Mouse (Mus musculus) hindbrain, embryonic 15.5 days (tissue): ENCODE measurements around the gene Mypn. TPM values are rescaled to one million over a fixed set of nuclear protein-coding genes. Genes with fewer than 3 reads are reported as not detected.

Source experiments
- ATAC-seq: fragments of 200-750 bp; cut with Nextera tagmentation; 2 replicates; pipeline ENCODE4 v1.8.0; 2017; ENCODE audit warnings: low read depth, moderate number of reproducible peaks, moderate TSS enrichment; ENCODE audit not compliant: low FRiP score
- H3K27ac ChIP-seq: fragments of 300-500 bp; sonication (generic); replicated peaks from 2 replicates; pipeline ENCODE4 v1.5.1; 2015; ENCODE audit warnings: mild to moderate bottlenecking, inconsistent platforms
- H3K27me3 ChIP-seq: fragments of 300-500 bp; sonication (generic); 2 replicates; pipeline ENCODE4 v1.6.1; 2015; ENCODE audit warnings: control low read depth, inconsistent platforms
- H3K36me3 ChIP-seq: fragments of 300-500 bp; sonication (generic); 2 replicates; pipeline ENCODE4 v1.6.1; 2015; ENCODE audit warnings: control low read depth, inconsistent platforms
- H3K4me1 ChIP-seq: fragments of 300-500 bp; sonication (generic); replicated peaks from 2 replicates; pipeline ENCODE4 v1.6.1; 2015; ENCODE audit warnings: control low read depth, inconsistent platforms
- H3K4me2 ChIP-seq: fragments of 300-500 bp; sonication (generic); 2 replicates; pipeline ENCODE4 v1.6.1; 2015; ENCODE audit warnings: moderate library complexity, mild to moderate bottlenecking, inconsistent platforms
- H3K4me3 ChIP-seq: fragments of 300-500 bp; sonication (generic); 2 replicates; pipeline ENCODE4 v1.5.1; 2015; ENCODE audit warnings: mild to moderate bottlenecking, inconsistent platforms
- H3K9ac ChIP-seq: fragments of 300-500 bp; sonication (generic); 2 replicates; pipeline ENCODE4 v1.6.1; 2015; ENCODE audit warnings: inconsistent platforms
- H3K9me3 ChIP-seq: fragments of 300-500 bp; sonication (generic); 2 replicates; pipeline ENCODE4 v1.6.1; 2016; ENCODE audit warnings: control low read depth, inconsistent platforms
- WGBS: fragments of 180-500 bp; shearing (Covaris S2); methylation state at CpG from one replicate; pipeline ENCODE4 v1.1.7; 2015; 5-methylcytosine and 5-hydroxymethylcytosine counted together
- polyA plus RNA-seq: library from polyadenylated mRNA; unstranded; fragments of >200 nt; fragmentation: Nextera tagmentation; extraction: Ambion mirVana; gene quantifications from 2 replicates; pipeline ENCODE4 v1.2.1, GENCODE M21; 2015

Gene Mypn
- polyA plus RNA-seq, 1 experiment from 2014 or later, result 0.77 TPM

DNA sequence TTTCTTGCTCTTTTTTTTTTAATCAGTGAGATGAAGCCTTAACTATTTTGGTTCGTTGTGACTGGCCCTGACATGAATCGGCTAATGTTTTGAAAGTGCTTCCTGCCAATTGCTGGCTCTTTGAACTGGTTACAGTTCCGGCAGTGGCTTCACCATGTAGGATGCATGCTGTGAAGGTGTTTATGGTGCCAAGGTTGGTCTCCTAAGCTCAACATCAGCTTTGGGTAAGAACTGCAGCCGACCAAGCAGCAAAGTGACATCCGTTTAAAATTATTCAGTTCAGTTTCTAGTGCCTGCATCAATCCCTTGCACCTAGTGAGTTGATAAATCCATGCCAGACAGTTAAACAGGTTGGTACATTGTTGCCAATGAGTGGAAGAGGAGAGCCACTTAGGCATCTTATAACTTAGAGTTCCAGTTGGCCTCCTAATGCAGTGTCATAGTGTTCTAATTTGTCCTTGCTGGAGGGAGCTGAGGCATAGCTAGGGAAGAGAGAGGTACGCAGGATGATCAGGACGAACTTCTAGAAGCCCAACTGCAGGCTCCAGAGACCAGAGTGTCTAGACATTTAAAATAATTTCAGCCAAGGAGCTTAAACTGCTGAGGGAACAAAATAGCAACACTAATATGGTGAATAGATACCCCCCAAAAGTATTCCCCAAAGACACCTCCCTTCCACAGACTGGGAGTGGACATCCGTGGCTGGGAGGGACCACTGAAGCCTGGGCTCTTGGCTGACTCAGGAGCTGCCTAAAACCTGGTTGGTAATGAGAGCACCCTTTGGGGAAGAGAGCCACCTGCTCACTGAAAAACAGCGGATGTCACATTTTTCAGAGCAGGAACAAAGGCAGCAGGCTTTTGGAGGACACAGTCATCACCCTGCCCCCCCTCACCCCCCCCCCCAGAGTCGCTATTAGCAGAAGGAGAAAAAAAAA is 110.9 kb downstream of the Mypn start:
- no peak for ATAC-seq
- no peak overlapping the region for H3K9ac ChIP-seq
- no peaks in the 10 kb centered on the region for H3K36me3 ChIP-seq
- WGBS, result 66% methylated on average over 10 of the region's 10 CpGs
- H3K9me3 ChIP-seq, result no peaks in the 10 kb centered on the region
- peaks cover 6% of the 10 kb centered on the region; the same call in 1 of the 2 replicates for H3K27me3 ChIP-seq
- H3K4me1 ChIP-seq, result peaks cover 15% of the 10 kb centered on the region
- H3K4me2 ChIP-seq, result no peak overlapping the region
- H3K27ac ChIP-seq, result no peak overlapping the region
- no peak overlapping the region for H3K4me3 ChIP-seq

DNA sequence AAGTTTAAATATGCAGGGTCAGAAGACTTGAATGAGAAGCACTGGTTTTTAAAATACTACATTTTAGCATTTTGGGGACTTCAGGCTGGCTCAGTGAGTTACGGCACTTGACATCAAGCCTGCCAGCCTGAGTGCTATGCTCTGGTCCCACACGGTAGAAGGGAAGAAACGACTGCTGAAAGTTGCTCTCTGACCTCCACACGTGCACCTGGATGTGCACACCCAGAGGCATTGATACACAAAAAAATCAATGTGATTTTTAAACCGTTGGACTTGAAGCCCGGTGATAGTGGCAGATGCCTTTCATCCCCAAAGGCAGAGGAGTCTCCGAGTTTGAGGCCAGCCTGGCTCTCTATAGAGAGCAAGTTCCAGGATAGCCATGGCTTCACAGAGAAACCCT is 111.8 kb downstream of the Mypn start:
- peaks cover 5% of the 10 kb centered on the region; the same call in 1 of the 2 replicates for H3K27me3 ChIP-seq
- ATAC-seq, result no peak
- 77% methylated on average over 7 of the region's 7 CpGs for WGBS

DNA sequence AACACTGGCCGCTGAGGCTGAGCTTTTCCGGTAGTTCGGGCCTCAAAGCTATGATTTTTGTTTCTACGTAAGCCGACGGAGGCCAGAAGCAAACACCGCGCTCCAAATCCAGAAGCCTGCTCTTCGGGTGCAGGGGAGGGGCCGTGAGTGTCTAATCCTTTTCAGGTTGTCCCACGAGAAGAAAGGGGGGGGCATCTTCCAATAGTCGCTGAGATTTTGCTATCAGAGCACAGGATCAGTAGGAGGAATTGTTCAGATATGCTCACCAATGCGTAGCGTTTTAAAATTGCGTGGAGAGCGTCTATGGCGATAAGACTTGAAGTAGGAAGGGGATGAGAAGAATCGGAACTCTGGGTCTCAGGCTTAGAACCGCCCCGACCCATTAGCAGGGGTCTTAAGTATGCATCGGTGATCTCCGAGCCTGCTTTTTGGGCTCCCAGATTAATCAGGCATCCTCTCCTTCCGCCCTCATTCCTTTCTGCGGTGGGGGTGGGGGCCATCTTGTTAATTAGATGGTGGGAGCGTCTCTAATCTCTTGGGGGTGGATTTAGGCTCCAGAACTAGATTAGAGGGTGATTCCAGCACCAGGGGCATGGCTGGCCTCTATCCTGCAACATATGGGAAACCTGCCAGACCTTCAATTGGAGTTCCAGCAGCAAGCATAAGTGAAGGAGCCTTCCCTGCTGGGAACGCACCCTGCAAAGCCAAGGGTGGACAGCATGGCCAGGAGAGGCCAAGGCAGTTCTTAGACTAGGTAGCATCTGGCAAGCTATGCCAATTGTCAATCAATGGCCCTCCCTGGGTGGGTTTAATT is 113.8 kb downstream of the Mypn start:
- H3K27ac ChIP-seq, result no peak overlapping the region
- 3% methylated on average over 26 of the region's 26 CpGs for WGBS
- ATAC-seq, result peak; percentile 49; the same call in 1 of the 2 replicates

More for the DNA sequence above, 111.8 kb downstream of the Mypn start:
- Histone ChIP-seq H3K36me3 (no peaks in the 10 kb centered on the region), H3K4me3 (no peak overlapping the region), H3K4me2 (no peak overlapping the region), H3K9me3 (no peaks in the 10 kb centered on the region), H3K4me1 (peaks cover 15% of the 10 kb centered on the region), H3K27ac (no peak overlapping the region), H3K9ac (no peak overlapping the region)

DNA sequence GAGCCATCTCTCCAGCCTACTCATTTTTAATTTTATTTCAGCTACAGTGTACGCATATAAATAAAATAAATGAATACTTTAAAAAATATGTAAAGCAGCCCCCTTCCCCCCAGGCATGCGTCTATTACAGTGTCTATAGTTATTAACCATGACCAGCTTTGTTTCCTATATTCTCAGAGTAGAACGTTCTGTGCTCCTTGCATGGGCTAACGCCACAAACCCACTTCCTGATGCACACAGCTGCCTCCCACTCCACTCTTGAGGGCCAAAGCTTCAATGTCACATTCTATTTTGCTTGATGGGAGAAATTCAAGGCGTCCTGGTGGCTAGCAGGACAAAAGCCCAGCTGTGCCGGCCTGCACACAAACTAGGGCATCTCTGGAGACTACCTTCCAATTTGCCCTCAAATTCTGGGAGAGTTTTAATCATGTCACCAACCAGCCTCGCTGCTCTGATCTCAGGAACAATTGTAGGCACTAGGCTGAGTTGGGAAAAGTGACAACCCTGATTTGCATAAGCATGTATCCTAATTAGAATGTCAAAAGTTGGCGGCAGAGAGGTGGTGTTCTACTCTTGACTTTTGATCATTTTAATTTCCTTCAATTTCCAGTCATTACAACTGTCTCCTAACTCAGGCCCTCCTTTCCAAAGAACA is 114.5 kb downstream of the Mypn start:
- Histone ChIP-seq H3K4me3 (peak overlapping the region; percentile 27), H3K9ac (no peak overlapping the region), H3K4me1 (peaks cover 15% of the 10 kb centered on the region), H3K36me3 (no peaks in the 10 kb centered on the region), H3K9me3 (no peaks in the 10 kb centered on the region), H3K27ac (no peak overlapping the region), H3K4me2 (peak overlapping the region; percentile 51), H3K27me3 (peaks cover 3% of the 10 kb centered on the region; the same call in 1 of the 2 replicates)
- WGBS, result 20% methylated on average over 8 of the region's 8 CpGs
- no peak for ATAC-seq

More for the DNA sequence above, 113.8 kb downstream of the Mypn start:
- Histone ChIP-seq H3K27me3 (peaks cover 3% of the 10 kb centered on the region; the same call in 1 of the 2 replicates), H3K4me3 (peak overlapping the region; percentile 27), H3K4me1 (peaks cover 15% of the 10 kb centered on the region), H3K9me3 (no peaks in the 10 kb centered on the region), H3K36me3 (no peaks in the 10 kb centered on the region), H3K9ac (0 out of 2 replicates have a peak overlapping the region, but pooled peaks have one; percentile 4), H3K4me2 (peak overlapping the region; percentile 51)

DNA sequence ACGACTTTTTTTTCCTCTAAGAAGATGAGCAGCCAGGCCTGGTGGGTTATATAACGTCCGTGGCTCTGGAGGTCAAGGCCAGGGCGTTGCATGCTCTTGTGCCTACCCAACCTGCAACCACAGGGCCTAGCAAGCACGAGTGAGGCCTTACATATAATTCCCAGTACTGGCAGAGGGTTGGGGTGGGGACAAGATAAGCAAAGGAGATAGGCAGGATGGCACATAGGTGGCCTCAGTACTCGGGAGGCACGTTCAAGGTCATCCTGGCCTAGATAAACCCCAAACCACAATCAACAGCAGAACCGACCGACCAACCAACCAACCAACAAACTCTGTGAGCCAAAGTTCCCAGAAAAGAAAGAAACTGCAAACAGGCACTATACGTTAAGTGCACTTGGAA is 117.4 kb downstream of the Mypn start:
- Histone ChIP-seq H3K4me2 (no peak overlapping the region), H3K9ac (no peak overlapping the region), H3K9me3 (no peaks in the 10 kb centered on the region), H3K27ac (no peak overlapping the region), H3K36me3 (no peaks in the 10 kb centered on the region), H3K4me3 (no peak overlapping the region), H3K4me1 (peaks cover 15% of the 10 kb centered on the region), H3K27me3 (peaks cover 3% of the 10 kb centered on the region; the same call in 1 of the 2 replicates)
- no peak for ATAC-seq
- 85% methylated on average over 10 of the region's 10 CpGs for WGBS

GRCm38 (mm10) chr10:63065988-63066387 is 137.8 kb downstream of the Mypn start:
- Histone ChIP-seq H3K4me1 (no peaks in the 10 kb centered on the region), H3K9ac (no peak overlapping the region), H3K4me2 (no peak overlapping the region), H3K9me3 (no peaks in the 10 kb centered on the region), H3K4me3 (no peak overlapping the region), H3K36me3 (no peaks in the 10 kb centered on the region), H3K27ac (no peak overlapping the region), H3K27me3 (no peaks in the 10 kb centered on the region)
- peak; percentile 86 for ATAC-seq
- 8% methylated on average over 5 of the region's 5 CpGs for WGBS

Other genes starting within 250 kb of the Mypn start
- gene Rufy2, start 223.7 kb downstream of the Mypn start, polyA plus RNA-seq, result 58.5 and 61.9 TPM in 2 replicates
- 134 and 141 TPM in 2 replicates for gene Hnrnph3, start 179.7 kb downstream of the Mypn start, polyA plus RNA-seq
- gene Pbld2, start 179.6 kb downstream of the Mypn start, polyA plus RNA-seq, result 0.35 and 0.93 TPM in 2 replicates
- gene Pbld1, start 143.8 kb downstream of the Mypn start, polyA plus RNA-seq, result 0.91 and 1.2 TPM in 2 replicates
- 8.5 and 15.0 TPM in 2 replicates for gene Atoh7, start 104.3 kb downstream of the Mypn start, polyA plus RNA-seq
- gene Herc4, start 39.9 kb upstream of the Mypn start, polyA plus RNA-seq, result 27.5 and 28.0 TPM in 2 replicates
- 4.6 and 5.0 TPM in 2 replicates for gene Sirt1, start 177.8 kb upstream of the Mypn start, polyA plus RNA-seq
- 20.8 and 22.0 TPM in 2 replicates for gene Dnajc12, start 178.5 kb upstream of the Mypn start, polyA plus RNA-seq
- gene Gm7075, start 217.8 kb upstream of the Mypn start, polyA plus RNA-seq, result not detected in 2 replicates
- 1.7 and 1.8 TPM in 2 replicates for gene Ctnna3, start 226.1 kb upstream of the Mypn start, polyA plus RNA-seq